Mouse (Mus musculus): Measurements from ENCODE around the gene Trnau1ap.
A peak's percentile ranks its signal among the peaks of the same experiment; 100 is the strongest.
"Not testable (repeated sequence)": the region's sequence is repeated elsewhere in the genome, so short reads cannot be mapped to it uniquely, and the experiment has no call there.

Trnau1ap gene

GRCm38 (mm10) chr4:132295696-132296390, 33.5 kb downstream of the Trnau1ap start:
- peak; percentile 31 for DNase-seq

GRCm38 (mm10) chr4:132293682-132294240, 35.6 kb downstream of the Trnau1ap start:
- no peak for DNase-seq

- DNase-seq: peak; percentile 57
Measured at GRCm38 (mm10) chr4:132292988-132293387, 36.4 kb downstream of the Trnau1ap start.

- DNase-seq: no peak
Measured at GRCm38 (mm10) chr4:132291624-132292335, 37.6 kb downstream of the Trnau1ap start.

DNA sequence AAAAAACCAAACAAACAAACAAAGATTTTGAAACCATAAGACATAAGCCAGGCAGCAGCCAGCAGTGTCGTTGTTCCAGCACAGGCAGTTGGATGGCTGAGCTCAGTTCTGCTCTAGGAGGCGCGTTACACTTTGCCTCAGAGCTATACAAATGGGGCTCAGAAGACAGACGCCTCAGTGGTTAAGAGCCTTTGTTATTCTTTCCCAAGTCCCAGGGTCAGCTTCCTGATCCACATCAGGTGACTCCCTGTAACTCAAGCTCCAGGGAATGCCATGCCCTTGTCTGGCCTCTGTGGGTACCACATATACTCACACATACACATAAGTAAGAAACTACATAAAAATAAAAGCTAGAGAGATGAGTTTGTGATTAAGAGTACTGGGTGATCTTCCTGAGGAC, 38.3 kb downstream of the Trnau1ap start:
- no peak for DNase-seq

- DNase-seq: not testable (repeated sequence)
Measured at GRCm38 (mm10) chr4:132288840-132289239, 40.5 kb downstream of the Trnau1ap start.

- DNase-seq: no peak
Measured at GRCm38 (mm10) chr4:132275949-132276348, 53.4 kb downstream of the Trnau1ap start.

DNA sequence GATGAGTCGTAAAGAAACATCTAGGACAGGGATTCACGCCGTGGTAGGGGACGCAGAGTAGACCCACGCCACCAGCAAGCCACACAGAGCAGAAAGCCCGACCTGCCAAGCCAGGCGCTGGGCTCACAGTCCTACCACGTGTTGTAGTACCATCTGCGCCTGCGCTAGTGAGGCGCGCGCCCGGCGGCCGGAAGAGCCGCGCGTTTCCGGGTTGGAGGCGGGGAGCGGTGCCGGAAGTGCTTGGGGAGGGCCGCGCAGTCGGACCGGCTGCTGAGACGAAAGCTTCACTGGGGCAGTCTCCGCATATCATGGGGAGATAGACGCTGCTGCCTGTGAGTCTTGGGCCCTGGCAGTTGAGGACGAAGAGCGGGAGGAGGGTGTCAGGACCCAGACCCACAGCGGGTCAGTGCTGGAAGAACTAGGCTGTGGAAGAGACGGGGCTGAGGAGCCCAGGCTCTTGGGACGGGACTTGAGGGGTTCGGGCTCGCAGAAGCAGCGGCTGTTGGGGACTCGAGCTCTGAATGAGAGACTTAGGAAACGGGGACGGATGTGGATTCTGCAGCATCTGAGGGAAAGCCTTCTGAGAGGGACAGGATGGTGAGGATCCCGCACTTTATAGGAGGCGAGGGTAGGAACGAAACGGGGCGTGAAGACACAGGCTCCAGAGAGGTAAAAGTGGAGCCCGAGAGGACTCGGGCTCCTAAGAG, 55.0 kb downstream of the Trnau1ap start, which contains the start of gene Taf12:
TSS of gene Taf12 (plus strand) at position 220 of the 707 bp plus-strand sequence.
- peak; percentile 97 for DNase-seq

- no peak for DNase-seq
Measured at GRCm38 (mm10) chr4:132273166-132273565, 56.2 kb downstream of the Trnau1ap start.

GRCm38 (mm10) chr4:132269740-132270560, 59.4 kb downstream of the Trnau1ap start:
- DNase-seq: peak; percentile 96

DNA sequence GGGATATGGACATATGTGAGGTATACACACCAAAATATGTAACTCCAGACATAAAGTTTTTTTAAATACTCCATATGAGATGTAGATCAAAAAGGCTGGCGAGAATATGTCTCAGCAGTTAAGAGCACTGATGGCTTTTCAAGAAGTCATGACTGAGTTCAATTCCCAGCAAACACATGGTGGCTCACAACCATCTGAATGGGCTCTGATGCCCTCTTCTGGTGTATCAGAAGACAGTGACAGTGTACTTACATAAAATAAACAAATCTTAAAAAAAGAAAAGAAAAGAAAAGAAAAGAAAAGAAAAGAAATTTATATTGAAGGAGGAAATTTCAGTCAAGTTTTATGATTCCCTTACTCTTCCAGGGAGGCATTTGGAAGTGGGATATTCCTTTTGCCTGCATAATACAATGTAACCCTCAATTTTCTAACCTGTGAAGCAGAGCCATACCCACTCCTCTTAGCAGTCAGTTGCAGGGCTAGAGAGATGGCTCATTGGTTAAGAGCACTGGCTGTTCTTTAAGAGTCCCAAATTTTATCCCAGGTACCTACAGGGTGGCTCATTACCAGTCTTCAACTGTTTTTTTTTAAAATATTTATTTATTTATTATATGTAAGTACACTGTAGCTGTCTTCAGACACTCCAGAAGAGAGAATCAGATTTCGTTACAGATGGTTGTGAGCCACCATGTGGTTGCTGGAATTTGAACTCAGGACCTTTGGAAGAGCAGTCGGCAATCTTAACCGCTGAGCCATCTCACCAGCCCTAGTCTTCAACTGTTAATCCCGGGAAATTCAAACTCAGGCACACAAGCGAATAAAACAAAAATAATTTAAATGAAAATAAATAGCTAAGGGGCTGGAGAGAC, 60.2 kb downstream of the Trnau1ap start:
- DNase-seq: peak; percentile 46

- no peak for DNase-seq
Measured at GRCm38 (mm10) chr4:132266835-132267349, 62.4 kb downstream of the Trnau1ap start.

GRCm38 (mm10) chr4:132263313-132263712, 66.0 kb downstream of the Trnau1ap start:
- DNase-seq: no peak

DNA sequence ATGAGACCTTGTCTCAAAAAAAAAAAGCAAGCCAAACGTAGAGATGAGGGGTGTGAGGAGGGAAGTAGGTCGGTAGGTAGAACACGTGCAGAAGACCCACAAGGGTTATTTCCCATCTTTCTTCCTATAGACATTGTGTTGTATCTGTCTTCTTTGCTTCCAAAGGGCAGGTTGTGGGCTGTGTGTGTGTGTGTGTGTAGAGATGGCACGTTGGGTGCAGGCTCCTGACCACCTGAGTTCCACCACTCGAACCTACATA, 67.1 kb downstream of the Trnau1ap start:
- DNase-seq: no peak
